Mouse (Mus musculus): ENCODE data around the gene Rtn4rl1.

DNA sequence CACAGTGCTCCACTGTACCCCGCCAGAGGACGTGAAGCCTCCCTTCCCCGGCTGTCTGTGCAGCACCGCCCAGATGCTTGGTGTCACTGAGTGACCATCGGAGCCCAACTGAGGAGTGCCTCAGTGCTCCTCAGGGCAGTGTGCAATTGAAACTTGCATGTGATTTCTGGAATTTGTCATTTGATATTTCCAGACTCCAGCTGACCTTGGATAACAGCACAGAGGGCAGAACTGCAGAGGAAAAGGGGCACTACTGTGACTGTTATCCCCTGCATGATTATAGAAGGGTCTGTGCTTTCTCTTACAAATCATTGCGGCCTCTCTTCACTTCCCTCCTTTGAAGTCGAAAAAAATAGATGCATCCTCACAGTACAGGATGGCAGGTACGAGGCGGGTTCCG lies 94.4 kb downstream of the Rtn4rl1 start:
- TF ChIP-seq CTCF (IDR thresholded peaks at IDR 0.05; ENCODE audit: extremely low read depth, insufficient read depth, insufficient read length, insufficient replicate concordance) (no peak), POLR2A (IDR thresholded peaks at IDR 0.05; ENCODE audit: low read depth, low read length) (no peak)
